Mouse (Mus musculus): ENCODE results near the gene Ankrd66. TPM values are rescaled to one million over a fixed set of nuclear protein-coding genes. Genes with fewer than 3 reads are reported as not detected.
A peak's percentile ranks its signal among the peaks of the same experiment; 100 is the strongest.

The Ankrd66 gene
- total RNA-seq (2021) = not detected in 2 replicates
- long read RNA-seq, experiment 1 = 0 reads
- long read RNA-seq, experiment 2 = 0 reads

- DNase-seq = no peak
Observed at GRCm38 (mm10) chr17:43543539-43543938, at the start of gene Ankrd66. Ankrd66 (minus strand) TSS chr17:43543639.

GRCm38 (mm10) chr17:43592296-43593291 is 49.2 kb upstream of the Ankrd66 start:
- DNase-seq = no peak

GRCm38 (mm10) chr17:43590531-43590930 is 47.1 kb upstream of the Ankrd66 start:
- DNase-seq = no peak

GRCm38 (mm10) chr17:43589750-43590149 is 46.3 kb upstream of the Ankrd66 start:
- DNase-seq = no peak

GRCm38 (mm10) chr17:43587278-43587677 is 43.8 kb upstream of the Ankrd66 start:
- no peak for DNase-seq

GRCm38 (mm10) chr17:43584771-43585170 is 41.3 kb upstream of the Ankrd66 start:
- no peak for DNase-seq

GRCm38 (mm10) chr17:43581012-43581467 is 37.6 kb upstream of the Ankrd66 start:
- DNase-seq = peak; percentile 18

GRCm38 (mm10) chr17:43580456-43580855 is 37.0 kb upstream of the Ankrd66 start:
- no peak for DNase-seq

- DNase-seq = no peak
Observed at GRCm38 (mm10) chr17:43573624-43574073, 30.2 kb upstream of the Ankrd66 start.

GRCm38 (mm10) chr17:43569287-43569686 is 25.8 kb upstream of the Ankrd66 start:
- no peak for DNase-seq

GRCm38 (mm10) chr17:43567992-43568888 is 24.8 kb upstream of the Ankrd66 start, which contains the start of gene Pla2g7:
Pla2g7 (plus strand) TSS chr17:43568098.
- peak; percentile 56 for DNase-seq

- DNase-seq = no peak
Observed at GRCm38 (mm10) chr17:43567593-43567991, 24.2 kb upstream of the Ankrd66 start.

- no peak for DNase-seq
Observed at GRCm38 (mm10) chr17:43563192-43563987, 20.0 kb upstream of the Ankrd66 start.

- DNase-seq = no peak
Observed at GRCm38 (mm10) chr17:43558678-43559077, 15.2 kb upstream of the Ankrd66 start.

GRCm38 (mm10) chr17:43557541-43558090 is 14.2 kb upstream of the Ankrd66 start:
- DNase-seq = peak; percentile 74

- no peak for DNase-seq
Observed at GRCm38 (mm10) chr17:43557104-43557503, 13.7 kb upstream of the Ankrd66 start.

GRCm38 (mm10) chr17:43554516-43555403 is 11.3 kb upstream of the Ankrd66 start:
- peak; percentile 23 for DNase-seq

- no peak for DNase-seq
Observed at GRCm38 (mm10) chr17:43551122-43551630, 7.7 kb upstream of the Ankrd66 start.

- DNase-seq = no peak
Observed at GRCm38 (mm10) chr17:43544040-43544439, 601 bp upstream of the Ankrd66 start.

- DNase-seq = no peak
Observed at GRCm38 (mm10) chr17:43538767-43539166, 4.7 kb downstream of the Ankrd66 start.

All from adrenal gland, postnatal 14 days (tissue).